Mouse (Mus musculus) liver, adult (tissue): Measurements from ENCODE around the gene Cgrrf1.

Experiments used
- GATA4 ChIP-seq: IDR thresholded peaks from 2 replicates; pipeline ENCODE4 v1.6.1; 2014; ENCODE audit warnings: mild to moderate bottlenecking, low read length; ENCODE audit not compliant: insufficient replicate concordance

Gene Cgrrf1

DNA sequence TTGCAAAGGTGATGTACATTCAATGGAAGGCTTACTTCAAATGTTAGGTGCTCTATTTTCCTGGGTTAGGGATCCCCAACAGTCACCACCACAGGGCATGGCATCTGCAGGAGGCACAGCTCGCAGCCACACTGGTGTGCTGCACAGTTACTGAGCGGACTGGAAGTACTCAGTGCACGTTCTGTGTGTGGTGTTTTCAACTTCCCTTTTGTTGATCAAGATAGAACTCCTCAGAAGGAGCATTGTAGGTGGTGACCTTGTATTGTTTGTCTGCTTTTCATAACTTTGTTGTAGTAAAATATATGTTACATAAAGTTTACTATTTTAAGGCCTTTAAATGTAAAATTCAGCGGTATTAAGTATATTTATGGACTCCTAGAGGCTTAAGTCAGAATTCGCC lies 31.0 kb downstream of the Cgrrf1 start:
- no peak for TF ChIP-seq GATA4

DNA sequence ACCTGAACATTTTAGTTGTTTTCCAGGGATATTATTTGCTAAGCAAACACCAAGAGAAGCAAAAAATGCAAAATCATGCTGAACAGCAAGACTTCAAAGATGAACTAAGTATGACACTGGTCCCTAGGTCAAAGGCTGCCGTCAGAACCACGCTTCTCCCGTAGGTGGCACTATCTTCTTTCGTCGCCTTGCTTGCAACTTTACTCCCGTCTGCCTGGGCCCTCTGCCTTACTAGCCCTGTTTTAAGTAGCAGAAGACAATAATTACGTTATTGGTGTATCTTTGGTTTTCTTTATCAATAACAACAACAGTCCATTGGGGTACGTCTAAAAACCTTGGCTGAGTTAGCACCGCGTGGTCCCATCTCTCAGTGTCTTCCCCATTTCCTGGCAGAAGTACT lies 49.0 kb downstream of the Cgrrf1 start:
- no peak for TF ChIP-seq GATA4

DNA sequence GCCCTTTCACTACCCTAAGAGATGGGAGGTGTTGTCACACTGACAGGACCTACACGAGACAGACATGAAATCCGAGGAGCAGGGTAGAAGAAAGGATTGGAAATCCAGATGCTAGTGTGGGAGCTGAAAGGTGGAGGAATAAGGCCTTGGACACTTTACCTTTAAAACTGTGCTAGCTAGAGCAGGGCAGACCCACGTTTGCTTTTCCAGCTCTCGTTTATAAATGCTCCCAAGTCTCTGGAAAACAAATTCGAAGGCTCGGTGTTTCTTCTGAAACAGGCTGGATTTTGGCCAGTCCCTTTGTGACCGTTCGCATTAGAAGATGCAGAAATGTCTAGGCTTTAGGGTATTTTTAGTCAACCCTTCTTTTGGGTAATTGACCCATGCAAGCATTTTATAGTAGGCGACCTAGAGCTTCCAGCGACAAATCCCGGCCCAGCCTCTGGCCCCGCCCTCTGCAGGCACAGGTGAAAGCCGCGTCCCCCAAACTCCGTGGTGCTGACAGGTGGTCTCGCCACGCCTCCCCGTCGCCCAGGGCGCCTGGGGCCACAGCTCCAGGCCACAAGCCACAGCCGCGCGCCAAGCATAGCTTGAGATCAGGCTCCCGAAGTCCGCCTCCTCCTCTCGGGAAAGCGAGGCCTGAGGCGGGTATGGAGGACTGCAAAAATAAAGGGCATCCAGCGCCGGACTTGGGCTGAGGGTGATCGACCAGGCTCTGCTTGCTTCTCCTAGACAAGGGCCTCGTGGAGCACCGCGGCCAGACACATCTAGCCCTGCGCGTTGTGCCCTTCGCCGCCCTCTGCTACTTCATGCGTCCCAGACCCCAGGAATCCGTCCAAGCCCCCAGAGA lies 49.9 kb downstream of the Cgrrf1 start:
- TF ChIP-seq GATA4: no peak

DNA sequence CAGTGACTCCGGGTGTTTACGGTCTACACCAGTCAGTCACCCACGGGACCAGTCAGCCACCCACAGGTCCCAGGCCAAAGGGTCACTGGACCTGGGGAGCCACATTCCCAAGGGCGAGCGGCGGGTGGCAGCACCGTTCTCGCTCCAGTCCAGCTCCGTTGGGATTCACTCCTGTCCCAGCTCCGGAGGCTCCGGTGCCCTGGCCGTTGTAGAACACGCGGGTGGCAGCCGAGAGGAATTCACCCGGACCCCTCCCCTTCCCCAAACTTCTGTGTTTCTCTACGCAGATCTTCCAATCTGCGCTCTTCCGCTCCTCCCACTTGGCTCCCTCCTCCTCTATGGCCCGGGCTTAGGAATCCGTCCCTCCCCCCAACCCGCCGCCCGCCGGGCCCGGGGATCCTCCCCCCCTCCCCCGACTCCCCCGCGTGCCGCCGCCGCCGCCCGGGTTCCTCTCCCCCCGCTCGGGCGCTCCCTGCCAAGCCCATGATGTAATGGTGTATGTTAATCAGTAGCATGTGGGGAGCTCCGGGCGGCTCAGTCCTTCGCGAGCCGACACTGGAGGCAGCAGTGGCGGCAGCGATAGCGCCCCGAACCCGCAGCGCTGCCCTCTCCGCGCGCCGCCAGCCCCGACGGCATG lies 50.6 kb downstream of the Cgrrf1 start, which contains the start of gene Samd4:
TSS of gene Samd4 (plus strand) at position 424 of the 637 bp plus-strand sequence.
- peak; percentile 6; the same call in 1 of the 2 replicates for TF ChIP-seq GATA4

DNA sequence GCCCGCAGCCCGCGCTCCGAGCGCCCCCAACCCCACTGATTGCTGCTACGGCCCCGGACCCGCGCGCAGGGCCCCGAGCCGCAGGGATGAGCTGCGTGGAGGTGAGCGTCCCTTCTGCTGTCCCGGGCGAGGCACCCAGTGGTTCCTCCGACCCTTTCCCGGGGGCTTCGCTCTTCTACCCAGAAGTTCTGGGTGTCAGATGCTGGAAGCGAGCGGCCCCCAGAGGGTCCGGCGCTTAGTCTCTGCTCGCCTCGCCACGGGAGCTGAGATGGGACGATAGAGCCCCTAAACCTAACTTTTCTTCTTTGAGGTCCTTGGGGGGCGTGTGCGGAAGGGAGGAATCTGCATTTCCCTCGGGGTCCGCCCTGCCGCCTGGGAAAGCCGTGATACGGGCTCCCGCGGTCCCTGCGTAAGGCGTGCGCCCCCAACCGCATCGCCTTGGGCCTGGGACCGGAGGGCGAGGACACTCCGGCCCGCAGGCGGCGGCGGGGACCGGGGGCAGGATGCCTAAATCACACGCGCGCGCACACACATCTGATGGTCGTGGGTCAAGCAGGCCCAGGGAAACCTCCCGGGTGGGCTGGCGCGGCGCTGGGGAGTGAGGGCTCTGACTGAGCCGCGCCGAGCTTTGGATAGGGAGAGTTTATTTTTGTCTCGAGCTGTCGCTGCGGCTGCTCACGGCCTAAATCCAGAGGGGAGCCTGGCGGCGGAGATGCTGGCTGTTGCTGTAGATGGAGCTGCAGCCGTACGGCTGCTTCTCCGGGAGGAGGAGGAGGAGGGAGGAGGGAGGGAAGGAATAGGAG lies 51.3 kb downstream of the Cgrrf1 start:
- no peak for TF ChIP-seq GATA4

DNA sequence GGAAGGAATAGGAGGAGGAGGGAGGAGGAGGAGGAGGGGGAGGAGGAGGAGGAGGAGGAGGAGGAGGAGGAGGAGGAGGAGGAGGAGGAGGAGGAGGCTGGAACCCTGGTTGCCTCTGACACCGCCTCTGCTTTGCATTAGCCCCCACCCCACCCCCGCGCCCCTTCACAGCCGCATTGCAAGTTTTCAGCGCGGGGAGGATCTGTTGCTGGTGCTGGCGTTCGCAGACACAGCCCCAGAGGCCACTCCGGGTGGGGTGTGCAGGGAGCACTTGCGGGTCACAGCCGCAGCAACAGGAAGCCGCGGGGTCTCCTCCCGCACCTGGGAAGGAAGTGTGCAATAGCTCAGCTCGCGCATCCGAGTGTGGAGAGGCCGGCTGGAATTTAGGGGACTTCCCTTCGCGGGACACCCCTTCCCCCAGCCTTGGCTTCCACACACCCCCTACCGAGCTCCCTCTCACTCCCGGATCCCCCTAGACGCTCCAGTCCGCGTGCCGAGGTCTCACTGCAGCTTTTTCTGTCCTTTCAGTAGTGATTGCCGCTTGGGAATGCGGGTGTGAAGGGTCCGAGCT lies 52.0 kb downstream of the Cgrrf1 start:
- TF ChIP-seq GATA4: no peak

DNA sequence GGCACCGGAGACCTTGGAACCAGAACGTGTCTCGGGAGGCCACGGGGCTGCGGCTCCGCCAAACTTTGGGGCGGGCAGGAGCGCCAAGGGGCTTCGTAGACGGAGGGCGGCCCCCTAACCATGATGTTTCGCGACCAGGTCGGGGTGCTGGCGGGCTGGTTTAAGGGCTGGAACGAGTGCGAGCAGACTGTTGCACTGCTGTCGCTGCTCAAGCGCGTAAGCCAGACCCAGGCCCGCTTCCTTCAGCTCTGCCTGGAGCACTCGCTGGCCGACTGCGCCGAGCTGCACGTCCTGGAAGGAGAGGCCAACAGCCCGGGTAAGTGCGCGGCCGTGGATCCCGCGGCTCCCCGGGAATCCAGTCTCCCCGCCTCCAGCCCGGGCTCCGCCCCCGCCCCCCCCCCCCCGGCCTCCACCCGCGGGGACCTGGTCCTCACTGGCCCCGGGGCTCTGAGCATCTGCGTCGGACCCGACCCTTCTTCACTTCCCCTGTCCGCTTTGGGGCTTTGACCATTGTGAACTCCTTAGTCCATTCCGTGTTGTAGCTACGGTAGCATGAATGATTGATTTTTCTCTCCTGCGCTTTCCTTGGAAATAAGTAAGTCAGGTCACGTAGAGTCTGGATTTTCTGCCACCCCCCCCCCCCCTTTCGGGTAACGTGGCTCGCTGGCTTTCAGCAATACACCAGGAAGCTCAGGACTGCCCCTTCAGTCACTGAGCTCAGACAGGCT lies 52.9 kb downstream of the Cgrrf1 start:
- TF ChIP-seq GATA4: no peak

DNA sequence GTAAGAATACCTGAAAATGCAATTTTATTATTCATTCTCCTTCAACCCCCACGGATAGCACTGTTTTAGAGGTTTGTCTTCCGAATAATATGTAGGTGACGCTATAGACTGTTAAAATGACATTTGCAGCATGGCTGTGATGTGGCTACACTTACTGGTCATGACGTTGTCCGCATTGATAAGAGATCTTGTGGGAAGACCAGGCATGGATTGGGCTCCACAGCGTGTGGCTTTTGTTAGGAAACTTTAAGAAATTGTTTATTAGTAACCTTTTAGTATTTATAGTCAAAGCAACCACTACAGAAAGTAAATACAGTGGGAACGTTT lies 53.5 kb downstream of the Cgrrf1 start:
- TF ChIP-seq GATA4: no peak

DNA sequence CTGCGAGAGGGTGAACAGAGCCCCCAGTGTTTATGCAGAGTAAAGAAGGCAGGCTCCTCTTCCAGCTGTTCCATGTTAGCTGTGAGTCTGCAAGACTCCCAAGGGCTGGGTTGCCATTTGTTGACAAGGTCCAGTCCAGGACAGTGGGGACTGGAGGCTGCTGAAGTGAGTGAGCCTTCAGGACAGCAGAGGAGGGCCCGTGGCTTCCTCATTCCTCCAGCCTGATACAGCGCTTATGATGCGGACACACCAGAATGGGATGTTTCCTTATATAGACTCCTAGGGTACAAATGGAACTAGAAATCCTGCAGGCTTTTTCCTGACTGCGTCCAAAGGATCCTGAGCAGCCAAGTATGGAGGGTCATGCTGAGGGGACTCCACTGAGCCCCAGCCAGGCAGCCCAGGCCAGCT lies 54.0 kb downstream of the Cgrrf1 start:
- no peak for TF ChIP-seq GATA4

DNA sequence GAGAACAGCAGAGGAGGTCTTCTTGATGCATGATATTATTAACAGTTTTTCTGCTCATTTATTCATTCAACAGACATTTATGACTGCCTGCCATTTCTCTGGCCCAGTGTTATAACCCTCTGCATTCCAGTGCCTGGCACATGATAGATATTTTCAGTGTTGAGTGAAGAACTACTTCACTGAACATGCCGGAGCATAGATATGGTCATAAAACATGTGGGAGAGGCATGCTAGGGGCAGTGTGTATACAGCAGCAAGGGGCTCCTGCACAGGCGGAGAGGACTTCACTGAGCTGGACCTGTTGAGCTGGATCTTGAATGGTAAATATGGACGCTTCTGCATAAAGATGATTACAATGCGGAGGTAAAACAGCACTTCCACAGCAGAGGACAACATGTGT lies 57.2 kb downstream of the Cgrrf1 start:
- TF ChIP-seq GATA4: no peak

DNA sequence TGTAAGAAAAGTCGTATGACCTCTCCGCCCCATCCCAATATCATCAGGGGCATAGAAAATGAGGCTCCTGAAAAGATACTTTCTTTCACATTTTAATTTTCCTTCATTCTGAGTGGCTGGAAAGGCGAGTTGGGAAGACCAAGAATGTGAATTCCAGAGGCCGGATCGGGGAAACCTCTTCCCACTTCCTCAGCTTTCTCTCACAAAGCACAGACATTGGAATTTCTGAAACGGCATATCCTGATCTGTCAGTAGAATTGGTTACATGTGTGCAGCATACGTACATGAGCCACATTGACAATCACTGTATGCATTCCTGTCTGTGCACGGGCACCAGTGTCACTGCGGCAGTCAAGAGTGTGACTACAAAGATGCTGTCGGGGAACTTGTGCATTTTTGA lies 62.0 kb downstream of the Cgrrf1 start:
- no peak for TF ChIP-seq GATA4

DNA sequence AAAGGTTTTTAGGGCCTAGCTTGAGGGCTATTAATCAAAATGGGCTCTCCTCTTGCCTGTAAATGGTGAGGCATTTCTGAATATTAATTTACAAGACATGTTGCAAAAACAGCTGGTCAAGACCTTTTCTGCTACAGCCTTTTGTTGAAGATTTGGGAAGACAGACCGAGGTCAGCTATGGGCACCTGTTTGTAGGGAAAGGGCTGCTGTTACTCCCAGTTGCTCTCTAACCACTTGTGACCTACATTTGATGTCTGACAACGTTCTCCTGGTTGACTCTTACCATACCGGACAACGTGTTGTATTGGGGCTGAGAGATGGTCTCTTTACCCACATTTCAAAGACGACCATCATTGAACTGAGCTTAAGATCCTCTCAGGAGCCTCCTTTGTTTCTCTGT lies 66.0 kb downstream of the Cgrrf1 start:
- no peak for TF ChIP-seq GATA4

DNA sequence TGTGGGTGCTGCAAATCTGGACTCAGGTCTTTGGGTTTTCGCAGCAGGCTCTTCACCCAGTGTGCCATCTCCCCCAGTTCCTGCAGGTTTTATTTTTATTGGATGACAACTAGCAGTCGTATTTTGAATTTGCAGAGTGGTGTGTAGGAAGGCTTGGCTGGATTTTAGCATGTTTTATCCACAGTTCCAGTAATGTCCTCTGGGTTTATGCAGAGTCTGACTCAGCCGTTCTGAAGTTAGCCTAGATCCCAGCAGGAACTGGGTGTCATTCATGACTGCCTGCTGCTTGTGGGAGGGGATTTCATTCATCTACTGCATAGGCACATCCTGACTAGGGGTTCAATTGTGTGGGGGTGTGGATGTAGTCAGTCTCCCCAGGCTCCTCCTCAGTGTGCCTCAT lies 66.7 kb downstream of the Cgrrf1 start:
- TF ChIP-seq GATA4: no peak

DNA sequence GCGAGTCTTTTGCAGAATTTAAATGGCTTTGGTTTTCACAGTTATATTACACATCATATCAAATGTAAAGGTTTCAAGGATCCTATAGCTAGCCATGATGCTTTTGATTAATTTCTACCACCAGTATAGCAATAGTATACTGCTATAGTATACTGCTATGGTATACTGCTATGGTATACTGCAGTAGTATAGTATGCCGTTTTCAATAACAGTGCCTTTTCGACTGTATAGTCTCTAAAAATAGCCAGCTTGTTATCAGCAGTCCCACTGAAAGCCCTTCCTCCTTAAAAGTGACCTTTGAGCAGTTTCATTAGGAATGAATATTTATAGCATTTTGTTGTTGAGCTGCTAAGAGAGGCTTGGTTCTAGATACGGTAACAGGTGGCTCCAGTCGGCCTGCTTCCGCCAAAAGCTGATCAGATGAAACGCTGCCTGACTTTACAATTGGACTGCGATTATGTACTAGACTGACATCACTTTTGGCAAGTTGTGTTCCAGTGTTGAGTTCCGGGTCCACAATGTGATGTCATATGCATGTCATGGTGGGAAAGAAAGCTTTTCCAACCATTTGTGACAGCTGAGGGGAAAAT lies 70.7 kb downstream of the Cgrrf1 start:
- TF ChIP-seq GATA4: no peak
